Mouse (Mus musculus): ENCODE measurements around the gene Eno3.

DNA sequence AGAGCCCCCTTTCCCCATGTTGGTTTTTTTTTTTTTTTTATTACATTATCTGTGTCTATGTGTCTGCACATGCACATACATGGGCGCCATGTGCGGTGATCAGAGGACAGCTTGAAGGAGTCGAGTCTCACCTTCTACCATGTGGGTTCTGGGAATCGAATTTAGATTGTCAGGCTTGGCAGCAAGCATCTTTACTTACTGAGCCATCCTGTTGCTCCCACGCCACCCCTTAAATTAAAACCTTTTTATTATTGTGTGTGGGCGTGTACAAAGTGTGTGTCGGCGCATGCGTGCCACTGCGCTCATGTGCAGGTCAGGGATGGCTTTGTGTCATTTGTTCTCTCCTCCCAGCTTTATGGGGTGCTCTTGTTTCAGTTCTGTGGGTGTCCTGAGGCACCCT, 54.0 kb downstream of the Eno3 start:
- TF ChIP-seq CHD2 (IDR thresholded peaks at IDR 0.05; ENCODE audit: low read depth, low read length), result no peak
- TF ChIP-seq ZC3H11A (IDR thresholded peaks at IDR 0.05; ENCODE audit: borderline replicate concordance, low read depth, low read length), result no peak

Data from ES-E14 (cell line).